In genomic region chr3:103058207-103059157, GRCm38 (mm10) we compare ENCODE assay signal across 8 mouse cellular contexts. TPM values are rescaled to one million over a fixed set of nuclear protein-coding genes. Genes with fewer than 3 reads are reported as not detected.
A peak's percentile ranks its signal among the peaks of the same experiment; 100 is the strongest.
DNase-seq lines count a peak whose midpoint lies in the region; ATAC-seq and TF ChIP-seq lines count a peak whose summit lies in the region.

Gene Nras (plus strand): TSS chr3:103058285.

- peak within 1 kb of the TSS; percentile 76 for H3K9ac ChIP-seq in hindbrain, postnatal 0 days (replicated peaks; ENCODE audit: low read length)

- intact Hi-C loops in gastrocnemius, adult 2 months (cut with DNase I) = loop anchor here (5.0 kb wide), 1 partner anchor 109 kb away; no protein-coding TSS in a partner anchor
- intact Hi-C loops in left cerebral cortex, adult 2 months (cut with DNase I) = loop anchor here (2.0 to 10.0 kb wide), 3 partner anchors 36 to 696 kb away; partner anchors contain the start of genes Bcas2 and Csde1

- ATAC-seq in hindbrain, postnatal 0 days = peak; percentile 99
- ATAC-seq in megakaryocyte, adult 5-6 weeks (ENCODE audit: poor library complexity, severe bottlenecking) = peak; percentile 99

- H3K36me3 ChIP-seq in hindbrain, postnatal 0 days (ENCODE audit: insufficient read depth, low read length) = peaks cover 34% of the 10 kb centered on the region

- peak within 1 kb of the TSS; percentile 80 for H3K4me3 ChIP-seq in gastrocnemius, adult 2 months
- peak within 1 kb of the TSS; percentile 70 for H3K4me3 ChIP-seq in hindbrain, postnatal 0 days (ENCODE audit: low read length)
- H3K4me3 ChIP-seq in left cerebral cortex, adult 2 months = peak within 1 kb of the TSS; percentile 71

- 0 out of 2 replicates have a peak, but pooled peaks cover 4% of the 10 kb centered on the region for H3K4me1 ChIP-seq in hindbrain, postnatal 0 days (ENCODE audit: insufficient read depth, low read length)

- 2% methylated on average over 46 of the region's 46 CpGs for WGBS in hindbrain, postnatal 0 days

- H3K4me2 ChIP-seq in hindbrain, postnatal 0 days (ENCODE audit: low read depth, low read length) = peak within 1 kb of the TSS; percentile 69

- no peak for TF ChIP-seq CTCF in gastrocnemius, adult 2 months (IDR thresholded peaks at IDR 0.05)
- no peak for TF ChIP-seq CTCF in hindbrain, postnatal 0 days (IDR thresholded peaks at IDR 0.05; ENCODE audit: low read depth)
- no peak; the same call in 1 of the 2 replicates for TF ChIP-seq CTCF in left cerebral cortex, adult 2 months (IDR thresholded peaks at IDR 0.05)

- H3K9me3 ChIP-seq in hindbrain, postnatal 0 days (ENCODE audit: low read length) = no peaks in the 10 kb centered on the region

- no peaks in the 10 kb centered on the region for H3K27me3 ChIP-seq in hindbrain, postnatal 0 days (ENCODE audit: insufficient read depth, low read length)

- H3K27ac ChIP-seq in gastrocnemius, adult 2 months = peak within 1 kb of the TSS; percentile 91
- H3K27ac ChIP-seq in hindbrain, postnatal 0 days = peak within 1 kb of the TSS; percentile 91
- H3K27ac ChIP-seq in left cerebral cortex, adult 2 months = peak within 1 kb of the TSS; percentile 89

- peak; percentile 85 for DNase-seq in WW6 (ENCODE audit: low read depth, low spot score)
- peak; percentile 90 to 94 for DNase-seq in cerebellum, postnatal 4 days (ENCODE audit: low spot score in 2 of 2)
- peak; percentile 96 for DNase-seq in gastrocnemius, adult 2 months
- DNase-seq in hindbrain, postnatal 0 days (ENCODE audit: low spot score) = peak; percentile 97
- DNase-seq in left cerebral cortex, adult 2 months (ENCODE audit: extremely low spot score in 1 of 2, low spot score in 2 of 2) = peak; percentile 92 to 94
- DNase-seq in right cerebral cortex, adult 2 months (ENCODE audit: low spot score in 2 of 2) = peak; percentile 93
- DNase-seq in urinary bladder, postnatal 14 days (ENCODE audit: low spot score) = peak; percentile 96

RNA-seq across cellular contexts. Expression of gene Nras, which starts in this region (rescaled TPM):
- 10 to 100 TPM; 50.1 to 53.5 TPM for total RNA-seq in gastrocnemius, adult 2 months (2021)
- 47.8 and 53.6 TPM in 2 replicates for total RNA-seq in hindbrain, postnatal 0 days (2014; rRNA removed)
- 67.1 and 73.7 TPM in 2 replicates for polyA plus RNA-seq in hindbrain, postnatal 0 days (2015; fragmentation: Nextera tagmentation; extraction: Ambion mirVana)
- total RNA-seq in left cerebral cortex, adult 2 months (2021) = 10 to 100 TPM; 60.0 to 69.0 TPM
- total RNA-seq in megakaryocyte, adult 5-6 weeks (2015) = 75.9 and 83.9 TPM in 2 replicates
- 58.3 and 59.8 TPM in 2 replicates for total RNA-seq in megakaryocyte, adult 5-6 weeks (2017)

Comparison
In these comparisons a context has a peak if more than half of its experiments do, and no peak if none do; other contexts are left out.
1. Peak in every context shown above with its lines: DNase-seq, ATAC-seq, H3K4me3 ChIP-seq and H3K27ac ChIP-seq.